Mouse (Mus musculus) MEL (cell line): ENCODE results near the gene Pacs1. TPM values are rescaled to one million over a fixed set of nuclear protein-coding genes. Genes with fewer than 3 reads are reported as not detected.

Experiments used
- DNase-seq: peaks from one replicate; pipeline ENCODE4 v3.0.0; 2011; ENCODE audit warnings: low read depth, low spot score
- H3K27ac ChIP-seq: 2 replicates; pipeline ENCODE4 v1.5.1; 2012; ENCODE audit warnings: low read depth, mild to moderate bottlenecking, control low read depth, low read length, moderate library complexity; ENCODE audit not compliant: control insufficient read depth
- H3K27me3 ChIP-seq, 2 experiments: fragments of 150-350 bp in 1 of 2; sonication (generic) in 1 of 2; 2 replicates each; pipeline ENCODE4 v1.6.1; 2012; ENCODE audit warnings: low read length in 2 of 2, mild to moderate bottlenecking in 2 of 2, improper control_type of control experiment in 1 of 2, moderate library complexity in 1 of 2; ENCODE audit not compliant: insufficient read depth in 2 of 2, control insufficient read depth in 1 of 2
- H3K36me3 ChIP-seq, 2 experiments: 2 replicates each; pipeline ENCODE4 v1.6.1; 2012 to 2014; ENCODE audit warnings: low read length in 2 of 2, improper control_type of control experiment in 1 of 2, inconsistent platforms in 1 of 2, mild to moderate bottlenecking in 1 of 2; ENCODE audit not compliant: insufficient read depth in 2 of 2, control insufficient read depth in 1 of 2
- H3K4me1 ChIP-seq, 2 experiments: fragments of 150-350 bp in 1 of 2; sonication (generic) in 1 of 2; 2 replicates each; pipeline ENCODE4 v1.6.1; 2012; ENCODE audit warnings: low read length in 2 of 2, improper control_type of control experiment in 1 of 2, mild to moderate bottlenecking in 1 of 2; ENCODE audit not compliant: insufficient read depth in 2 of 2, control insufficient read depth in 1 of 2
- H3K4me3 ChIP-seq, 2 experiments: fragments of 150-350 bp in 1 of 2; sonication (generic) in 1 of 2; 2 replicates each; pipeline ENCODE4 v1.5.1; 2012; ENCODE audit warnings: low read depth in 2 of 2, low read length in 2 of 2, mild to moderate bottlenecking in 2 of 2, moderate library complexity in 2 of 2, control low read depth in 1 of 2, improper control_type of control experiment in 1 of 2; ENCODE audit not compliant: control insufficient read depth in 1 of 2, insufficient read depth in 1 of 2
- H3K79me2 ChIP-seq: 2 replicates; pipeline ENCODE4 v1.6.1; 2012; ENCODE audit warnings: mild to moderate bottlenecking, low read length, moderate library complexity; ENCODE audit not compliant: control insufficient read depth, poor library complexity, insufficient read depth
- H3K9ac ChIP-seq: 2 replicates; pipeline ENCODE4 v1.6.1; 2012; ENCODE audit warnings: low read depth, mild to moderate bottlenecking, control low read depth, low read length, moderate library complexity; ENCODE audit not compliant: control insufficient read depth, poor library complexity, severe bottlenecking
- H3K9me3 ChIP-seq: fragments of 150-350 bp; sonication (generic); replicated peaks from 2 replicates; pipeline ENCODE4 v1.6.1; 2012; ENCODE audit warnings: mild to moderate bottlenecking, low read length, improper control_type of control experiment, moderate library complexity; ENCODE audit not compliant: insufficient read depth
- CHD1 ChIP-seq: IDR thresholded peaks from 2 replicates; pipeline ENCODE4 v1.6.1; 2012; ENCODE audit warnings: low read depth, mild to moderate bottlenecking, inconsistent platforms, low read length, improper control_type of control experiment
- CTCF ChIP-seq, 3 experiments: IDR thresholded peaks in 2 of 3; conservative IDR thresholded peaks in 1 of 3; 2 replicates each; pipeline ENCODE4 v1.5.1; 2011 to 2012; ENCODE audit warnings: low read length in 3 of 3, low read depth in 2 of 3, mild to moderate bottlenecking in 2 of 3, improper control_type of control experiment in 1 of 3, inconsistent platforms in 1 of 3, mixed read lengths in 1 of 3, moderate library complexity in 1 of 3; ENCODE audit not compliant: control insufficient read depth in 1 of 3, insufficient read depth in 1 of 3, poor library complexity in 1 of 3, severe bottlenecking in 1 of 3
- EP300 ChIP-seq, 2 experiments: IDR thresholded peaks; 2 replicates each; pipeline ENCODE4 v1.6.1; 2011; ENCODE audit warnings: improper control_type of control experiment in 2 of 2, low read length in 2 of 2, low read depth in 1 of 2, mild to moderate bottlenecking in 1 of 2
- ETS1 ChIP-seq: IDR thresholded peaks from 2 replicates; pipeline ENCODE4 v1.6.1; 2012; ENCODE audit warnings: low read depth, mild to moderate bottlenecking, inconsistent platforms, low read length, improper control_type of control experiment, moderate library complexity
- GATA1 ChIP-seq: IDR thresholded peaks from 2 replicates; pipeline ENCODE4 v1.6.1; 2011; ENCODE audit warnings: low read depth, low read length, improper control_type of control experiment
- HCFC1 ChIP-seq: IDR thresholded peaks from 2 replicates; pipeline ENCODE4 v1.6.1; 2012; ENCODE audit warnings: low read depth, mild to moderate bottlenecking, inconsistent platforms, low read length, improper control_type of control experiment, moderate library complexity
- MXI1 ChIP-seq: IDR thresholded peaks from 2 replicates; pipeline ENCODE4 v1.6.1; 2011; ENCODE audit warnings: mild to moderate bottlenecking, low read depth, low read length, improper control_type of control experiment
- NELFE ChIP-seq: IDR thresholded peaks from 2 replicates; pipeline ENCODE4 v1.6.1; 2011; ENCODE audit warnings: low read depth, low read length, improper control_type of control experiment
- NRF1 ChIP-seq: IDR thresholded peaks from 2 replicates; pipeline ENCODE4 v1.6.1; 2014; ENCODE audit warnings: low read depth, mild to moderate bottlenecking, inconsistent platforms, low read length, improper control_type of control experiment, moderate library complexity; ENCODE audit not compliant: poor library complexity, insufficient read depth, severe bottlenecking
- POLR2A ChIP-seq, 2 experiments: IDR thresholded peaks; 2 replicates each; pipeline ENCODE4 v1.6.1; 2011 to 2012; ENCODE audit warnings: low read length in 2 of 2, mild to moderate bottlenecking in 2 of 2, control low read depth in 1 of 2, improper control_type of control experiment in 1 of 2, low read depth in 1 of 2, moderate library complexity in 1 of 2; ENCODE audit not compliant: control insufficient read depth in 1 of 2, insufficient read depth in 1 of 2, poor library complexity in 1 of 2
- POLR2AphosphoS2 ChIP-seq: IDR thresholded peaks from 2 replicates; pipeline ENCODE4 v1.6.1; 2011; ENCODE audit warnings: low read length, improper control_type of control experiment
- RCOR1 ChIP-seq: IDR thresholded peaks from 2 replicates; pipeline ENCODE4 v1.6.1; 2012; ENCODE audit warnings: low read depth, mild to moderate bottlenecking, inconsistent platforms, low read length, improper control_type of control experiment
- SIN3A ChIP-seq: IDR thresholded peaks from 2 replicates; pipeline ENCODE4 v1.6.1; 2012; ENCODE audit warnings: low read length, improper control_type of control experiment, inconsistent platforms
- SMC3 ChIP-seq: IDR thresholded peaks from 2 replicates; pipeline ENCODE4 v1.6.1; 2011; ENCODE audit warnings: low read depth, low read length, improper control_type of control experiment
- TAL1 ChIP-seq: IDR thresholded peaks from 2 replicates; pipeline ENCODE4 v1.6.1; 2012; ENCODE audit warnings: mild to moderate bottlenecking, inconsistent platforms, low read length, moderate library complexity, mixed read lengths
- TCF12 ChIP-seq: IDR thresholded peaks from 2 replicates; pipeline ENCODE4 v1.6.1; 2014; ENCODE audit warnings: low read depth, mild to moderate bottlenecking, inconsistent platforms, low read length, improper control_type of control experiment, moderate library complexity
- UBTF ChIP-seq: IDR thresholded peaks from 2 replicates; pipeline ENCODE4 v1.6.1; 2012; ENCODE audit warnings: low read depth, mild to moderate bottlenecking, inconsistent platforms, low read length, improper control_type of control experiment, moderate library complexity, borderline replicate concordance; ENCODE audit not compliant: insufficient read depth
- USF1 ChIP-seq: IDR thresholded peaks from 2 replicates; pipeline ENCODE4 v1.6.1; 2014; ENCODE audit warnings: low read depth, mild to moderate bottlenecking, inconsistent platforms, low read length, improper control_type of control experiment, moderate library complexity
- ZC3H11A ChIP-seq: IDR thresholded peaks from 2 replicates; pipeline ENCODE4 v1.6.1; 2012; ENCODE audit warnings: low read depth, mild to moderate bottlenecking, inconsistent platforms, low read length, improper control_type of control experiment
- ZMIZ1 ChIP-seq: IDR thresholded peaks from 2 replicates; pipeline ENCODE4 v1.6.1; 2012; ENCODE audit warnings: low read depth, mild to moderate bottlenecking, inconsistent platforms, low read length, improper control_type of control experiment, moderate library complexity
- polyA plus RNA-seq, 2 experiments: library from polyadenylated mRNA; stranded (reverse) in 1 of 2; unstranded in 1 of 2; fragments of >175 nt in 1 of 2; fragments of >200 nt in 1 of 2; gene quantifications; 2 replicates each; pipeline versions ENCODE4 v1.2.1 to v1.2.4; 2012; ENCODE audit warnings: low replicate concordance in 2 of 2, low read depth in 1 of 2; ENCODE audit not compliant: insufficient read length in 2 of 2, insufficient read depth in 1 of 2, missing spikeins in 1 of 2
- total RNA-seq: library from RNA; depleted of rRNA; stranded (reverse); fragments of 300-350 nt; gene quantifications from 2 replicates; pipeline ENCODE4 v1.2.3, GENCODE M21; 2012

Pacs1 gene
- total and polyA plus RNA-seq, 3 experiments: 5.7 to 19.9 TPM; not detected in 1

DNA sequence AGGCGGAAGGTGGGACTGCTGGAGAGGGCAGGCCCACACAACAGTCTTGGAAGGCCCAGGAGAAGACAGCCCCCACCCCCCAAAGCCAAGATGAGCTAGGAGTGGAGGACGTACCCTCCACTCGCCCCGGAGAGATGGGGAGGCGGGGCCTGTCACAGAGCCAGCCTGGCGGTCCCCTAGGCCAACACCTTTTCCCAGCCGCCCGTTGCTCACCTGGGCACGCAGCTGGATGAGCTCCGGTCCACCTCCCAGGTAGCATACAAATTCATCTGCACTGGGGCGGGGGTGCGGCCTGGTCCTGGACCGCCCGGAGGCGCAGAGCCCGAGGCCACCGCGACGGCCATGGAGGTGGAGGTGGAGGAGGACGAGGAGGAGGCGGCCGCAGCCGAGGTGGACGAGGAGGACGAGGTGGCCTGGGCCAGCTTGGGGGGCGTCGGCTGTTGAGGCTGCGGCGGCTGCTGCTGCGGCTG, 558 bp downstream of the Pacs1 start:
- H3K79me2 ChIP-seq: peaks cover 13% of the 10 kb centered on the region
- peaks cover 16 to 28% of the 10 kb centered on the region in 2 experiments for H3K4me1 ChIP-seq

DNA sequence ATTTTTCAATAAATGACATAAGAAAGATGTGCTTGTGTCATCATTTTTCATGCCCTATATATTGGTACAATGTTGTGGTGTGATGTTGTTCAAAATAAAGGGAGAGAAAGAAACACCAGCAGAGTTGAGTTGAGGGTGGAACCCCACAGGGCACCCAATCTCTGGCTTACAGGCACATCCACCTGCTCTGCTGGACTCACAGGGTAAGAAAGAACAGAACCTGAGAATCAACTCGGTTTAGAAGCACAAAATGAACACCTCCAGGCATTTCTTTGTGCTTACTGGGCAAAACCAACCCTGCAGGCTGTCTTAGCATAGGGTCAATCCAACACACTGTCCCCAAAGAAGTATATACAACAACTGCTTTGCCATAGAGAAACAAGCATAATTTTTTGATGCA, 1.5 kb downstream of the Pacs1 start:
- peaks cover 20 to 32% of the 10 kb centered on the region in 2 experiments for H3K4me1 ChIP-seq

More for the DNA sequence above, 558 bp downstream of the Pacs1 start:
- Histone ChIP-seq H3K36me3 (peaks cover 11 to 35% of the 10 kb centered on the region in 2 experiments), H3K4me3 (peak overlapping the region; percentile 69 to 75), H3K27ac (peak overlapping the region; percentile 86), H3K27me3 (no peaks in the 10 kb centered on the region), H3K9ac (peak overlapping the region; percentile 96), H3K9me3 (no peaks in the 10 kb centered on the region)
- peak; percentile 35 for DNase-seq
- TF ChIP-seq TAL1 (no peak), TCF12 (no peak), CHD1 (0 out of 2 replicates have a peak, but pooled peaks have one; percentile 68), NRF1 (no peak), ETS1 (no peak), UBTF (no peak), SMC3 (peak; percentile 5; the same call in 1 of the 2 replicates)

DNA sequence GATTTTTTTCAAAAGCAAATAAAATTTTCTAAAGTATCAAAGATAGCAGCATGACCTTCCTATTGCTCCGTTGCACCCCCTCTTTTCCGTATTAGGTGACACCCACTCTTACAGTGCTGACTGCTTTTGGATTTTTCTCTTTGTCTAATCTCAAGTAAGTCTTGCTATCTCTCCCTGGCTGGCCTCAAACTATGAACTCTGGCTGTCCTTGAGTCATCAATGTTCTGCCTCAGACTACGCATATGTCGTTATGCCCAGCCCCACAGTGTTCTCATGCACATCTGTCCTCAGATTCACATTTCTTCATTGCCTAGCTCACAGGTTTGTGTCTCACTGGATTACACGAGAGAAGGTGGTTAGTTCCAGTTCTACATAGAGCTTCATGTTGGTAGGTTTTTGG, 3.5 kb downstream of the Pacs1 start:
- DNase-seq: peak; percentile 76
- no peaks in the 10 kb centered on the region for H3K9me3 ChIP-seq
- peaks cover 20 to 44% of the 10 kb centered on the region in 2 experiments for H3K4me1 ChIP-seq
- peak; percentile 76 for TF ChIP-seq GATA1
- TF ChIP-seq TCF12: 0 out of 2 replicates have a peak, but pooled peaks have one; percentile 26
- no peak for TF ChIP-seq TAL1
- TF ChIP-seq SIN3A: peak; percentile 38; the same call in 1 of the 2 replicates
- TF ChIP-seq EP300 (IDR thresholded peaks at IDR 0.05; ENCODE audit: low read depth in 1 of 2, low read length in 2 of 2): peak; percentile 41 to 46
- no peak for TF ChIP-seq POLR2AphosphoS2
- TF ChIP-seq ETS1: peak; percentile 49; the same call in 1 of the 2 replicates
- peak; percentile 36; the same call in 1 of the 2 replicates for TF ChIP-seq MXI1
- peak; percentile 64; the same call in 1 of the 2 replicates for TF ChIP-seq RCOR1
- H3K9ac ChIP-seq: peak overlapping the region; percentile 48
- H3K36me3 ChIP-seq: peaks cover 3 to 57% of the 10 kb centered on the region in 2 experiments; a peak in 3 of 4 replicates
- H3K27me3 ChIP-seq: no peaks in the 10 kb centered on the region
- H3K4me3 ChIP-seq: peak overlapping the region in 1 of 2 experiments; percentile 18; a peak in 3 of 4 replicates
- peak overlapping the region; percentile 47 for H3K27ac ChIP-seq
- H3K79me2 ChIP-seq: peaks cover 13% of the 10 kb centered on the region

More for the DNA sequence above, 1.5 kb downstream of the Pacs1 start:
- no peak for TF ChIP-seq USF1
- no peak for TF ChIP-seq ZMIZ1
- TF ChIP-seq ZC3H11A: no peak
- TF ChIP-seq CTCF (IDR thresholded peaks at IDR 0.05 in 2 of 3, conservative IDR thresholded peaks at IDR 0.05 in 1 of 3; ENCODE audit: control insufficient read depth in 1 of 3, insufficient read depth in 1 of 3, low read depth in 2 of 3, low read length in 3 of 3, poor library complexity in 1 of 3, severe bottlenecking in 1 of 3): no peak
- TF ChIP-seq SMC3: no peak
- no peak for TF ChIP-seq GATA1
- TF ChIP-seq NELFE: no peak
- no peak for TF ChIP-seq POLR2AphosphoS2
- TF ChIP-seq HCFC1: no peak
- no peak for TF ChIP-seq POLR2A (IDR thresholded peaks at IDR 0.05; ENCODE audit: control insufficient read depth in 1 of 2, insufficient read depth in 1 of 2, low read depth in 1 of 2, low read length in 2 of 2, poor library complexity in 1 of 2)
- H3K9me3 ChIP-seq: no peaks in the 10 kb centered on the region
- DNase-seq: no peak
- no peaks in the 10 kb centered on the region for H3K27me3 ChIP-seq
- H3K79me2 ChIP-seq: peaks cover 13% of the 10 kb centered on the region
- H3K4me3 ChIP-seq: peak overlapping the region in 1 of 2 experiments; percentile 75; a peak in 1 of 4 replicates
- H3K9ac ChIP-seq: no peak overlapping the region
- 0 out of 2 replicates have a peak overlapping the region, but pooled peaks have one; percentile 6 for H3K27ac ChIP-seq
- H3K36me3 ChIP-seq: peaks cover 11 to 41% of the 10 kb centered on the region in 2 experiments
